Mouse (Mus musculus): ENCODE data around the gene Ank3.

The Ank3 gene

DNA sequence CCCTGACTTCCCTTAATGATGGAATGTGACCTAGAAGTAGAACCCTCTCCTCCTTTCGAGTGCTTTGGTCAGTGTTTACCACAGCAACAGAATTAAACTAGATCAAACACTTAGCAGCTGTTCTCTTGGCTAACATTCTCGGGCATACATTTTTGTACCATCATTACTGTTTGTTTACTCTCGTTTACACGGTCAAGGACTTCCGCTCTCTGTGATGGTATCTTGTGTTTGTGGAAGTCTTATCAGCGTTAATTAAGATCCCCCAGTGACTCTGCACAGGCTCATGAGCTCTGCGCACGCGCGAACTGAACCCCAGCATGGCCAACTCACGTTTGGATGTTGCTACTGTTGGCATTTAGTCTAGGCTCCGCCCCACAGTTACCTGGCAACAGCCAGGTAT is 16.3 kb downstream of the Ank3 start:
- no peak for DNase-seq

DNA sequence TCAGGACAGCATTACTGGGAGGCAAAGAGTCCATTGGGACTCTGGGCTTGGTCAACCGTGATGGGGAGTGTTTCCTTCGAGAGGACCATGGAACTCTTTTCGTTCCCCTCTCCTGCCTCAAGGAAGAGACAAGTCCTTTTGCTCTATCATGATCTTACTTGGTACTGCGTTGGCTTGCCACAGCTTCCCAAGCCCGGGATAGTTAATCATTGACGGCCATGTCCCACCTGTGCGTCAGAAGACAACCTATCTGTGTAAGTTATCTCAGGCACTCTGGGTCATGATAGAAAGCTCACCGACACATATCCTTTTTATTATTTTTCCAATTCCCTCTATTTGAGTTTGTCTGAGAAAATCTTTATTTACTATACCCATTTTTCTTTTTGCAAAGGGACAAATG is 20.1 kb downstream of the Ank3 start:
- no peak for DNase-seq

DNA sequence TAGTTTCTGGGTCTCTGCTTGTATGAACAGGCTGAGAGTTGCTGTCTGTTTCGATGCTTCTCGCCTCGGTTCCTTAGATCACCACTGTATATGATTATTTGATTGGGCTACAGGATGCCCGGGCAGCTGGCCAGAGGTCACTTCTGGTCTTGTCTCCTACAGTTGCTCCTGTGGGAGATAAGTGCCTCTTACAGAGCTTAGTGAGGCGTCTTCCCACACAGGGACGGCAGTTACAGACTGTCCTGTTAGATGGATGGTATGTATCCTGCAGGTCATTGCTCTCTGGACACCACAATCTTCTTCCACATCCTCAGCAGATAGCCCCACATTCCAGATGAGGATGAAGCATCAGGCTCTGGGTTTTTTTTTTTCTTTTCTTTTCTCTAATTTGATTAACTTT is 21.7 kb downstream of the Ank3 start:
- DNase-seq = no peak

GRCm38 (mm10) chr10:69424051-69424450 is 25.5 kb downstream of the Ank3 start:
- DNase-seq = no peak

GRCm38 (mm10) chr10:69430138-69430537 is 31.6 kb downstream of the Ank3 start:
- DNase-seq = no peak

DNA sequence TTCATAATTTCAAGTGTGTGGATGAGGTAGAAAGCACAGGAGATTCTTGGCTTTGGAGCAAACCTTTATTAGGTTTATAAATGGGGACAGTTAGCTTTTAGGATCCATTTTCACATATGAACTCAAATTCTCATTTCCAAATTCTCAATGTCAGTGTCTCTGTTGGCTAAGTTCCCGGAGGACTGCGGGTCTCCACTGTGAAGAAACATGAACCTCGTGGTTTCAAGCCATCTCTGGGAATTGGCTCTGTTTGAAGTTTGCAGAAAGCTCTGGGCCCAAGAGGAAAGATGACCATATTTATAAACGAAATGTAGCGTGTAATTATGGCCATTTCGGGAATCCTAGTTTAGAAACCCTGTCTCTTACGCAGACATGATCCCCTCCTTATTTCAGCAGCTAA is 32.5 kb downstream of the Ank3 start:
- no peak for DNase-seq

DNA sequence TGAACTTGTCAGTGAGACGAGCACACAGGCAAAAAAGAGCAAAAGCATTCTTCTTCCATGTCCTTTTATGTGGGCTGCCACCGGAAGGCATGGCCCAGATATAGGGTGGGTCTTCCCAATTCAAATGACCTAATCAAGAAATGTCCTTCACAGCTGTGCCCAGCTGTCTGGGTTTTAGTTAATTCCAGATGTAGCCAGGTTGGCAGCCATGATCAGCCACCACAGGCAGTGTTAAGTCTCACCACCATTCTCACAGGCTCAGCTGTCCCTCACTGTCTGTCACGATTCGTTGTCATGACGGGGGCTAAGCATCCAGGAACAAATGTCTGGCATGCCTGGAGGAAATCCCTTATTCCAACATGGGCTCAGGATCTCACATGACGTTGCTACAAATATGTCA is 36.6 kb downstream of the Ank3 start:
- DNase-seq = no peak

GRCm38 (mm10) chr10:69439449-69439848 is 40.9 kb downstream of the Ank3 start:
- DNase-seq = no peak

DNA sequence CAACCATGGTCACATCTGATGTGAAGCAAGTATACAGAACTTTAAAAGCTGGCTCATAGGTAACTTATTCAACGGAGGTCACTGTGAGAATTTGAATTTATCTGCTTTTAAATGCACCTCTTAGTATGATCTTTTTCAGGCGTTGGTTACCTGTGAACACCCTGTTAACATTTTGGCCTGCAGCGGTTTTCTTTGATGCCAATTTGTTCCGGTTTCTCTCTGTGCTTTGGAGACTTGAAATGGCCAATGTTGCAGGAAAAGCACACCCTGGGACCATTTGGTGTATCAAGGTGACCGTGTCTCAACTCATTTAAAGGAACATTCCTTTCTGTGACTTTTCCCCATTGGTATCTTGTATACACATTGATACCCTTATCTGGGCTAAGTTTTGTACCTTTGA is 46.0 kb downstream of the Ank3 start:
- no peak for DNase-seq

GRCm38 (mm10) chr10:69445951-69446350 is 47.4 kb downstream of the Ank3 start:
- no peak for DNase-seq

GRCm38 (mm10) chr10:69446566-69446965 is 48.0 kb downstream of the Ank3 start:
- DNase-seq = no peak

DNA sequence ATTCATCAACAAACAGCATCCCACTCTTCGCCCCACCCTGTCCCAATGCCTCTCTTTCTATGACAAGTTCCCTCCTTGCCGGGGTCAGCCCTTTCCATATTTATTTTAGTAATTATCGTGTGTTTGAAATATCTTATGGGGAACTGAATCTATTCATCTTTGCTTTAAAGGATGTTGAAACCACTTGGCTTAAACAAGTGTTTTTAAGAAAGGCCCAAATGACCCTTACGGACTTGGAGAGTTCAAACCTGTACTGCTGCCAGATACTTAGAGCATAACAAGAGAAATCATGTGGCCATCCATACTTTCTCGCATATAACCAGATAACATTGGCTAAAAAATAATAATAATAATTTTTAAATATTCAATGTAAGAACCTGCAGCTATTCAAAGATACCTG is 48.7 kb downstream of the Ank3 start:
- no peak for DNase-seq

DNA sequence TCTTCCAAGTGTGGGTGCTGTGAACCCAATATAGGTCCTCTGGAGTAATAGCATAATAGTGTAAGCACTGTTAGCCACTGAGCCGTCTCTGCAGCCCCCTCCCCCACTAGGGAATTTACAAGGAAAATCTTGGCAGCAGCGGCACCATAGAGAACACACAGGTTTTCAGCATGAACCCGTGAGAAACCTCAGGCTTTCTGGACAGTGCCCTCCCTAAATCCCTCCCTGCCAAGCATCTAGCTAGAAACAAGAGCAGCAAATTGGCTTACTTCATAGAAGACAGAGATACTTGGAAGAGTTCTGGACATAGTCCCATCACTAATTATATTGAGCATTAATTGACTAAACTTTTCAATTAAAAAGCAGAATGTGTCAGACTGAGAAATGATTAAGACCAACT is 49.6 kb downstream of the Ank3 start:
- no peak for DNase-seq

DNA sequence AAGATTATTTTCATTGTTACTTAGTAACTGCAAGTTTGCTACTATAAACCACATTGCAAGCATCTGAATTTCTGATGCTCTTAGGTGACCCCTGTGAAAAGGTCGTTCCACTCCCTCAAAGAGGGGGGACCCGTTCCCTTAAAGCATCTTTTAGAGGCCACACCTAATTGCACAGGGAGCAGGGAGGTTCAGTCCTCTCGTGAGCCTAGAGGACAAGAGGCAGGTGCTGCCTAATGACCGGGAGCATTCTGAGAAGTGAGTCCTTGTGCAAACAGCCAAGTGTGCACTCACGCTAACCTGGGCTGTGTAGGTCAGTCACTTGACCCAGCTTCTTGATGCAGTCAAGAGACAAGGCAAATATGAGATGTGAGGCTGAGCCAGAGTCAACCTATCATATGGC is 52.4 kb downstream of the Ank3 start:
- DNase-seq = no peak

DNA sequence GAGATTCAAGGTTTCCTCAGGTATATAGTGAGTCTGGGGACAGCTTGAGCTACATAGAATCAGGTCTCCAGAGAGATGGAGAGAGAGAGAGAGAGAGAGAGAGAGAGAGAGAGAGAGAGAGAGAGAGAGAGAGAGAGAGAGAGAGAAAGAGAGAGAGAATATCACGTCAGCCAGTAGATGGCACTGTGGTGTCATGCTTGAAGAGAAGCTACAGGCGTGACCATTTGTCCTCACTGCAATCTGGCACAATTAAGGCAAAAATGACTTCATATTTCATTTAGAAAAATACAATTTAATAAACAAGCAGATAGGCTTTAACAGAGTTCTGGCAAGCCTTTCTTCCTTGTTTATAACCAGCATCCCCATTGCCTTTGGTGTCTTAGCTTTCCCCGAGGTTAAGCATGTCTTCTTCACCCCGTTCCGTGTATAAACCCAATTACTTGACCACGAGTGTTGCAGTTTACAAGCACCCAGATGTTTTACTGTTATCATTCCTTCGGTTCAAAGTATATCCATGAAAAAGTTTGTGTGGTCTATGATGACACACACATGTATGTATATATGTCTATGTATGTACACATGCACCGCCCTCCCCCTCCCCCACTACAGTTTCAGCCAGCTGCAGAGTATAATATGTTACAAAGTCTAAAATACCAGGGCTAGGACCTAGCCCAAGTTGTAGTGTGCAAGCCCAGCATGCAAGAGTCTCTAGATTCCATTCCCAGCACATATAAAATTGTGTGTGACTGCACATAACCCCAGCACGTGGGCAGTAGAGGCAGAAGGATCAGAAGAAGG is 53.8 kb downstream of the Ank3 start:
- peak; percentile 47 to 81 for DNase-seq

DNA sequence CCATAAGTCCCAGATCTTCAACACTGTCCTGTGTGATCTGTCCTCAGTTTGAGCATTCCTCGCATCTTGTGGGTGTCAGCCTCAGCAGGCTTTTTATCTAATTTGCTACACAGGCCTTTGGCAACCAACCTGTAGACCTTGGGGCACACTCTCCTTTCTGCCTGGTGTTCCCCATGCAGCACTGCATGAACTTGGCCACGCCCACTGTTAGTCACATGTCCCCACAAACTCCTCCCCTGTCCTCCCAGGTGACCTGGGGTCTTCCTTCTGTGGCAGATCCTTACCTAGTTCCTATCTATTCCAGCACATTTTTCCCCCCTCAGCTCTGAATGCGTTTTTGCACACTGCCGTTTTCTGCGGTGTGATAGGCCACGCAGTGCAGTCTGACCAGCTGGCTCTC is 55.0 kb downstream of the Ank3 start:
- no peak for DNase-seq

DNA sequence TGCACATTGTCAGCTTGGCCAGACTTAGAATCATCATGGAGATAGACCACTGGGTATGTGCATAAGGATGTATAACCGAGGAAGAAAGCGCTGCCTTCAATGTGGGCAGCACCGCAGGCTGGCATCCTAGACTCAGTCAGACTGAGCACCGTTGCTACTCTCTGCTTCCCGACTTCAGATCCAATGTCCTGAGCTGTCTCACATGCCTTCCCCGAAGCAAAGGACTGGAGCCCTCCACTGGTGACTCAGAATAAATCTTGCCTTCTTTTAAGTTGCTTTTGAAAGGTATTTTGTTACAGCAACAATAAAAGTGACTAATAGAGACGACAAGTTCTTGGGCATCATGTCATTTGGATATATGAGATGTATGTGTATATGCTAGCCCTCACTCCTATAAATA is 55.9 kb downstream of the Ank3 start:
- DNase-seq = no peak

DNA sequence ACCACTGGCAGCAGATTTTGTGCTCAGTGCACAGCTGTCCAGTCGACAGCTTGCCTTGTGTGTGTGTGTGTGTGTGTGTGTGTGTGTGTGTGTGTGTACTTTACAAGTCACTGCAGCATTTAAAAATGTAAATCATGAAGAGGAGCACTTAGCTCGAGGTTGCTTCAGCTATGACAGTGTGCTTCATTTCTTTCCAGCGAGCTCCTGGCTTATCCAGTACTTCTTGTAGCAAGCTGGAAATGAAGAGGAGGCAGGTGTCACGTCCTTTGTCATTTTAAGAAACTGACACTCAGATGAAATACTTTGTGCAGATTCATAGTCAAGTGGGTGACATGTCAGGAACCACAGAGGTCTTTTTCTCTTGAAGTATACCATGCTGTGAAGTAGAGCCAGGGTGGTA is 66.3 kb downstream of the Ank3 start:
- DNase-seq = no peak

DNA sequence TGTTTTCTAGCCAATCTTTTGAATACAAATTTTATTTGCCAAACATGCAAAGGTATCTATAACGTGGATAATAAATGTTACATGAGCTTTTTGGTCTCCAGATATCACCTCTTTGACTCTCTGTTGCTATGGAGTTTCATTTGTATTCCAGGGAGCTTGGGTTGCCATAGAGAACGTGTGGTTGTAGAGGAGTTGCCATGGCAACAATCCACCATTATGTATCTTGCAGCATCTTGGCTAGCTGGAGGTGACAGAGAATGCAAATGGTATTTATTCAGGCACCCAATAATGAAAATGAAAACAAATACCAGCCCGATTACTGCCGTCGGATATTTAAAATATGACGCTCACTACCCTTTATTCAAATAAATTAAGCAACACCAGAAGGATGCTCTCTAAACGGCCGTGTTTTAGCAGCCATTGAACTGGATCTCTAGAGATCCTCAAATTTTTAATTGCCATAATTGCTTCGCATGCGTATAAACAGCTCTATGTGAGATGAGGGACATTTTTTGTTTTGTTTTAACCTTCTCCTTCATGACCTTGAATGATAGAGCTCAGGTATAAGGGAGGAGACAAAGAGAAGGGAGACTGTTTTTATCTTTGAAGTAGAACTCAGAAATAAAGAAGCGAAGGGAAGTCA is 67.1 kb downstream of the Ank3 start:
- no peak for DNase-seq

GRCm38 (mm10) chr10:69466201-69466585 is 67.6 kb downstream of the Ank3 start:
- no peak for DNase-seq

DNA sequence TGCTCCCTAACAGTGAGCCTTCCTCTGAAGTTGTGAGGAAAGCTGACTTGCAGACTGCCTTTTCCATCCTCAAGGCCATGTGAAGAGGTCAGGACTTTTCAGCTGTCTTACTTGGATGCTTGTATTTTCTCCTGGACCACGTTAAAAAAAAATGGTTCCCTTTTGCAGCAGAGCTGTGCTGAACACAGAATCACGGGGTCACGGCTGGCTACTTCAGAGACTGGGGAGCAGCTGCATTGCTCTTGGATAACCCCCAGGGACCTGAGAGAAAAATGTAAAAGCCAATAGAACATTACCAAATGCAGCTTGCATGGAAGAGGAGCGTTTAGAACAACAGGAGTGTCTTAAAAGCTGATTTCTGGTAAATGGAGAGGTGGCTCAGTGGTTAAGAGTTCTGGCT is 68.0 kb downstream of the Ank3 start:
- no peak for DNase-seq

DNA sequence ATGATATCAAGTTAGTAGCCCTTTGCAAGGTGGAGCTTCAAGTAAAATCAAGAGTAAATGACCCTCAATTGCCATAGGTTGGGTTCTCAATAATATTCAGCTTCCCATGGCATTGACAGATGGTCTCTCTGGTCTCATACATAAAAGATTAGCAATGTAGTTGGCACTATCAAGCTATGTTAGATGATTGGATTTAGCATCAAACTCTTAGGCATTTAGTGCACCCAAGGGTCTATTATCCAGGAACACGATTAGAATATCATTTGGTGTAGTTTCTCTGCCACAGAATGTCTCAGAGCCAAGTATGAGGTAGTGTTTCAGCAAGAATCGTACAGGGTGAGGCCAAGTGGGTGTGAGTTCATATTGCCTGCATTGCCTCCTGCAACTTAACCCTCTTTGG is 68.6 kb downstream of the Ank3 start:
- no peak for DNase-seq

GRCm38 (mm10) chr10:69471841-69472240 is 73.3 kb downstream of the Ank3 start:
- DNase-seq = no peak

DNA sequence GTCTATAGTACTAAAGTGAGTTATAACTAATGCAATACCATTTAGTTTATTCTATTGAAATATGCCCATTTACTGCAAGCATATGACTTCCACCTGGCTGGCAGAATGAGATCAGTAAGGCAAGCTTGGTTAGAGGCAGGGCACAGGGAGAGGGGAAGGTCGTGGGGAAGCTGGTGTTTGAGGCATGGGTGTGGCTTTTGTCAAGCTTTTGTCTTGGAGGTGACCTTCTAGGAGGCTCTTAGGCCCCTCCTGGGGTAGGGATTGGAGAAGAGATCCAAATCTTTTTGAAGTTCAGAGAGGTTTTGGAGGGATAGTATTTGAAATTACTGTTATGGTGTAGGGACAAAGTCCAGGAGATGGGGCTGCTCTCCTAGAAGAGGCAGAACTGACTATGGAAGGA is 78.3 kb downstream of the Ank3 start:
- no peak for DNase-seq

DNA sequence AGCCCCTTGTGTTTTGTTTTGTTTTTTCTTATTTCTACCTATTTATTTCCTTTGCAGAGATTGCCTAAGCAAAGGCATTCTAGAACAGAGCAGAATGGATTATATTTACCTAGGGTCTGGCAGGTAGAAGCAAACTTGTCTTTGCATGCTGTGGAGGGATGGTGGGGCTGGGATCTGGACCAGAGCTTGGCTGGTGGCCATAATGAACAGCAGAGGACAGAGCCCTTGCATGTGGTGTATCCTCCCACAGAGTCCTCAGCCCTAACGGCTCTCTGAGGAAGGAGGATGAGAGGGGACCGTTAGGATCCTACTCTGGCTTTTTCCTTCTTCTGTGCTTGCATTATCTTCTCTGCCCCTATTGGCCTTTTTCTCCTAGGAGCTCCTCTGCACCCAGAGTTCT is 79.1 kb downstream of the Ank3 start:
- DNase-seq = peak; percentile 25 to 52
